Mouse (Mus musculus): ENCODE measurements at regions not wholly inside any gene's neighbourhood (a gene's known extent, or its start where the extent isn't known, plus 50 kb on each side); places are given as distances from the start of the nearest gene placed in this dataset.

DNA sequence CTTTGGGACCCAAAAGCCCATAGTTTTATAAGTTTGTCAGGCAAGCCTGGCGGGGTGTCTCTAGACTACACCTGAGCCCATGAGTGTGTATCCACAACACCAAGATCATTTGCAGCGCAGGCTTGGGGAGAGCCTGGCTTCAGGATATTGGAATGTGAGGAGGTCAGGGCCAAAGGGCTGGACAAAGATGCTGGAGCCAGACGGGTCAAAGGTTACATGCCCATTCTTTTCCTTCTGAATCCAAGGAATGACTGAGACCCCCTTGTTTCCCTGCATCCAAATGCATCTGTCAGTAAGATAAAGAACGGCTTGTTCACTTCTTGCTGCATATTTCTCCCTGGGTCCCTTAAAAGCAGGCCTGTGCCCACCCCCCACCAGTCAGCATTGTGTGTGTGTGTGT lies 160.9 kb upstream of the Lmo4 start:
- Histone ChIP-seq H3K27ac (ENCODE audit: low read depth) (no peak overlapping the region), H3K36me3 (ENCODE audit: control insufficient read depth, insufficient read depth, low read length) (no peaks in the 10 kb centered on the region), H3K4me2 (ENCODE audit: low read length) (no peak overlapping the region), H3K4me3 (ENCODE audit: low read depth, low read length) (no peak overlapping the region), H3K9ac (ENCODE audit: low read length) (no peak overlapping the region), H3K4me1 (replicated peaks; ENCODE audit: control insufficient read depth, insufficient read depth, low read length) (no peaks in the 10 kb centered on the region), H3K9me3 (ENCODE audit: control insufficient read depth, low read length) (no peaks in the 10 kb centered on the region), H3K27me3 (replicated peaks; ENCODE audit: control insufficient read depth, insufficient read depth, low read length) (no peaks in the 10 kb centered on the region)
- ATAC-seq (replicated peaks; ENCODE audit: low FRiP score, low TSS enrichment, low read depth) (no peak), DNase-seq (ENCODE audit: low spot score) (no peak)
- 76% methylated on average over 4 of the region's 4 CpGs for WGBS

DNA sequence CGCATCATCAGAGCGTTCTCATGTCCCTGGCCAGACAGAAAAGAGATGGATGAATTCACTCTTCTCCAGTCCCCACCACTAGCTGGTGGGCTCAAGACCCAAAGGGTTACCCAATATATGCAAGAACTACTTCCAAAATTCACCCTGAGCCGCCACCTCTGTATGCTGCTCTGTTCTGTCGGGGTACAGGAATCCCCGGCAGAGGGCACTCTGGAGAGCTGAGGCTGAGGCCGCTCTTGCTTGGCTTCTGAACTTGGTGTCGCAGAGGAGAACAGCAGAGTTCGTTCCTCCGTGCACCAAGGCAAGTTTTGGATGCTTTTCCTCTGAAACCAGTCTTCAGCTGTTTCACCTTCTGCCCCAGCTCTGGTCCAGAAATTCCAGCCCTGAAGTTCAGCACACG lies 157.5 kb upstream of the Lmo4 start:
- Histone ChIP-seq H3K9ac (ENCODE audit: low read length) (no peak overlapping the region), H3K27ac (ENCODE audit: low read depth) (no peak overlapping the region), H3K9me3 (ENCODE audit: control insufficient read depth, low read length) (0 out of 2 replicates have a peak, but pooled peaks cover 2% of the 10 kb centered on the region), H3K4me1 (replicated peaks; ENCODE audit: control insufficient read depth, insufficient read depth, low read length) (no peaks in the 10 kb centered on the region), H3K4me2 (ENCODE audit: low read length) (no peak overlapping the region), H3K4me3 (ENCODE audit: low read depth, low read length) (no peak overlapping the region), H3K36me3 (ENCODE audit: control insufficient read depth, insufficient read depth, low read length) (no peaks in the 10 kb centered on the region), H3K27me3 (replicated peaks; ENCODE audit: control insufficient read depth, insufficient read depth, low read length) (no peaks in the 10 kb centered on the region)
- no peak for DNase-seq (ENCODE audit: low spot score)
- WGBS, result 70% methylated on average over 10 of the region's 10 CpGs
- no peak for ATAC-seq (replicated peaks; ENCODE audit: low FRiP score, low TSS enrichment, low read depth)

DNA sequence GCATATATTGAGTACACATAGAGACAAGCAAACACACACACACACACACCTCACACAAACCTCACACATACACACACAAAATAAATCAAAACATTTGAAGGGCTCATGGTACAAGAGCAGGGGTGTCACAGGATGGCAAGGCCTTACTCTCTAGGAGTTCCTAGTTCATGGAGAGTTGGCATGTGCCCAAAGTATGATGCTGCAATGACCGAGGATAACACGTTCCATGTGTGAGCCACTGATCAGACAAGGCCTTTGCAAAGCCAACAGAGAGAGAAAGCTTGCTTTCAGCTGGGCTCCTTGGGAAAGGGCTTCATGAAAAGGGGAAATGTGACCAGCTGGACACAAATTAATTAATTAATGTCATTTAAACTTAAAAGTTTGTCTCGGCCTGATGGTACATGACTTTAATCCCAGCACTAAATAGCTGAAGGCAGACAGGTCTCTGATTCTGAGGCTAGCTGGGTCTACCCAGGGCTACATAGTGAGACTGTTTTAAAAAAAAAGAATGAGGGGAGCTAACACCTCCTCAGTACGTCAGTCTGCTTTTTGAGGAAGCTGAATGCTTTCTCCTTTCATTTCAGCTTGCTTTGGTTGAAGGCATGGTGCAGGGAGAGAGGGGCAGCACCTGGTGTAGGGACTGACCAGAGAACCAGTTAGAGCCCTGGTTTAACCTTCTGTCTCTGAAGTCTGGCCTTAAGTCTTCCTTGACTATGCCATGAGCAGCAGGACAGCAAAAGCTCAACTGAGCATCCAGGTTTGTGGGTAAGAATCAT lies 156.4 kb upstream of the Lmo4 start:
- Histone ChIP-seq H3K4me3 (ENCODE audit: low read depth, low read length) (no peak overlapping the region), H3K27ac (ENCODE audit: low read depth) (no peak overlapping the region), H3K27me3 (replicated peaks; ENCODE audit: control insufficient read depth, insufficient read depth, low read length) (no peaks in the 10 kb centered on the region), H3K36me3 (ENCODE audit: control insufficient read depth, insufficient read depth, low read length) (no peaks in the 10 kb centered on the region), H3K9me3 (ENCODE audit: control insufficient read depth, low read length) (0 out of 2 replicates have a peak, but pooled peaks cover 2% of the 10 kb centered on the region), H3K4me2 (ENCODE audit: low read length) (no peak overlapping the region), H3K4me1 (replicated peaks; ENCODE audit: control insufficient read depth, insufficient read depth, low read length) (no peaks in the 10 kb centered on the region), H3K9ac (ENCODE audit: low read length) (no peak overlapping the region)
- 85% methylated on average over 4 of the region's 4 CpGs for WGBS
- ATAC-seq (replicated peaks; ENCODE audit: low FRiP score, low TSS enrichment, low read depth), result no peak
- DNase-seq (ENCODE audit: low spot score), result no peak

DNA sequence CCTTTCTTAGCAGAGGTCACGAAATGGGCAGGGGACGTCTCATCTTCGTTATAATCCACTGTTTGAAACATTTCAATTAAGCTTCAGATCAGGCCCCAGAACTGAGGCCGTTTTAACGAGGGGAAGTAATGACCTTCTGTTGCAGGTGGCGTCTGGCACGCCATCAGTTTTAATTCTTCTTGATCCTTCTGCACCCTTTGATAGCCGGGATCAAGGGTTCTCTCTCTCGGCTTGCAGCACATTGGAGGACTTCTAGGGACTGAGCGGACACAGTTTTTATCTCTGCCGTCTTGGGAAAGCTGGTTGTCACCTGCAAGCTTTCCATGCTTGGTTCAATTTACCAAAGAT lies 151.9 kb upstream of the Lmo4 start:
- no peaks in the 10 kb centered on the region for H3K36me3 ChIP-seq (ENCODE audit: control insufficient read depth, insufficient read depth, low read length)
- no peaks in the 10 kb centered on the region for H3K4me1 ChIP-seq (replicated peaks; ENCODE audit: control insufficient read depth, insufficient read depth, low read length)
- H3K4me2 ChIP-seq (ENCODE audit: low read length), result no peak overlapping the region
- H3K9me3 ChIP-seq (ENCODE audit: control insufficient read depth, low read length), result 0 out of 2 replicates have a peak, but pooled peaks cover 2% of the 10 kb centered on the region
- H3K27ac ChIP-seq (ENCODE audit: low read depth), result no peak overlapping the region
- 75% methylated on average over 11 of the region's 11 CpGs for WGBS
- H3K4me3 ChIP-seq (ENCODE audit: low read depth, low read length), result no peak overlapping the region
- DNase-seq (ENCODE audit: low spot score) (no peak), ATAC-seq (replicated peaks; ENCODE audit: low FRiP score, low TSS enrichment, low read depth) (no peak)
- H3K27me3 ChIP-seq (replicated peaks; ENCODE audit: control insufficient read depth, insufficient read depth, low read length), result no peaks in the 10 kb centered on the region
- no peak overlapping the region for H3K9ac ChIP-seq (ENCODE audit: low read length)

DNA sequence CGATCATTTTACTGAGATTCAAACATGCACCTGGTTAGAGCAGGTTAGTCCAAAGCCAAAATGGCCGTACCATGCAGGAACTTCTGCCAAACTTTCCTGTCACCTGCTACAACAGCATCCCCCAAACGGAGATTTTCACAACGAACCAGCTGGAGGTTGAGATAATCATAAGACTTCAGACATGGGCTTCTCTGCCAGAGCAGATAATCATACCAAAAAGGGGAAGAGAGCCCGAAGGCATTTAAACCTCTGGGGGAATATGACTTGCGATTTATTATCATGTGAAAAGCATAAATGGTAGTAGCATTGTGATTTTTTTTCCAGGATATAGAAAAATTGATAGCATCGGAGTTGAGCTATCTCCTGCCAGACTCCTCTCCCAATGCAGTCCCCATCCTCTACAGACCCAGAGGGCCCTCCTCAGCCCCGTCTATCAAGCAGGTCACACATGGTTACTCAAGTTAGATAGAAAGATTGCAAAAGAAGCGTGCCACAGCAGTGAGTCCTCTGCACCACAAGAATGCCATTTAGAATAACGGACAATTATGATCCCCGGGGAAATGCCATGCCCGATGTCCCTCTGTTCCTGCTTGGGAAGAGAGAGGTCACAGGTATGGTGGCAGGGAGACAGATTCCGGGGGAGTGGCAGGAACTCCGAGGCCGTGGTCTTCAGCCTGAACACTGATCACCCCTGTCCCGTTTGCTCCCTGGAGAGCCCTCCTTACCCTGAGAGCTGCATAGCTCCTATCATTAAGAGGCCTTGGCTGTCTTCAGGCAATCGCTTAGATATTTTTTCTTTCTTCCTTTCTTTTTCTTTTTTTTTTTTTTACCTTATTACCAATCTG lies 151.3 kb upstream of the Lmo4 start:
- Histone ChIP-seq H3K9me3 (ENCODE audit: control insufficient read depth, low read length) (0 out of 2 replicates have a peak, but pooled peaks cover 2% of the 10 kb centered on the region), H3K4me1 (replicated peaks; ENCODE audit: control insufficient read depth, insufficient read depth, low read length) (no peaks in the 10 kb centered on the region), H3K27ac (ENCODE audit: low read depth) (no peak overlapping the region), H3K4me3 (ENCODE audit: low read depth, low read length) (no peak overlapping the region), H3K27me3 (replicated peaks; ENCODE audit: control insufficient read depth, insufficient read depth, low read length) (no peaks in the 10 kb centered on the region), H3K36me3 (ENCODE audit: control insufficient read depth, insufficient read depth, low read length) (no peaks in the 10 kb centered on the region), H3K9ac (ENCODE audit: low read length) (no peak overlapping the region), H3K4me2 (ENCODE audit: low read length) (no peak overlapping the region)
- DNase-seq (ENCODE audit: low spot score), result no peak
- WGBS, result 78% methylated on average over 17 of the region's 17 CpGs
- no peak for ATAC-seq (replicated peaks; ENCODE audit: low FRiP score, low TSS enrichment, low read depth)

DNA sequence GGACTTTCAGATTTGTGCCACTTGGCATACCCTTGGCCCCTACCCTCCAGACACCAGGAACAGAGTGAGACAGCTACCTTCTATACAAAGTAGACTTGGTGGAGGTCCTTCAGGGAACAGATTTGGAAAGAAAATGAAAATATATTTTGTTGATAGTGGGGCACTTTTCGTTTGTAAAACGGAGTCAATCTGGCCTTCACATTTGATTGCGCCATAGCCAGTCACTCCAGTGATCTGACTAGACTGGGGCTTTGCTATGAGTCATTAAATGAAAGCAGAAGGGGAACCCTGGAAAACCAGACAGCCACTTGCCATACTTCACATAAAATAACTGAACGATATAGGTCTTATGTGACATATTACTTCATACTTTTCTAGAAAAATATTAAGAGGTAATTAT lies 147.5 kb upstream of the Lmo4 start:
- 88% methylated on average over 4 of the region's 4 CpGs for WGBS

DNA sequence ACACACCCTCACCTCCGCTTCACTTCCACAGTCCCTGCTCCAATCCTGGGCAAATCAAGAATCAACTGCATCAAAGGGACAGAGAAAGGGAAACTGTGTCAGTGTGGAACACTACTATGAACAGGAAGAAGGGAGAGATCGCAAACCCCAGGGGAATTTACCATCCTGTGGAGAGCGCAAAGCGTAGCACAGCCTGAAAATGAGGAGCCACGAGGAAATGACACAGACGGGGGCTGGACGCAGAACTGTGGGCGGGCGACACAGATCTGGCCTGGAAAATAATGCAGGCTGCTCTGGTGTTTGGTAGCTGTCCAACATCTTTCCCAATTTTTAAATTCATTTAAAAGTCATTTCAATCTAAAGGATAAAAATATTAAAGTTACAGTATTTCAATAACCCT lies 143.4 kb upstream of the Lmo4 start:
- Histone ChIP-seq H3K27ac (ENCODE audit: low read depth) (no peak overlapping the region), H3K4me3 (ENCODE audit: low read depth, low read length) (no peak overlapping the region), H3K36me3 (ENCODE audit: control insufficient read depth, insufficient read depth, low read length) (no peaks in the 10 kb centered on the region), H3K4me1 (replicated peaks; ENCODE audit: control insufficient read depth, insufficient read depth, low read length) (no peaks in the 10 kb centered on the region), H3K9ac (ENCODE audit: low read length) (no peak overlapping the region), H3K9me3 (ENCODE audit: control insufficient read depth, low read length) (no peaks in the 10 kb centered on the region), H3K4me2 (ENCODE audit: low read length) (no peak overlapping the region), H3K27me3 (replicated peaks; ENCODE audit: control insufficient read depth, insufficient read depth, low read length) (no peaks in the 10 kb centered on the region)
- WGBS, result 79% methylated on average over 9 of the region's 9 CpGs
- DNase-seq (ENCODE audit: low spot score) (no peak), ATAC-seq (replicated peaks; ENCODE audit: low FRiP score, low TSS enrichment, low read depth) (no peak)

More for the DNA sequence above, 147.5 kb upstream of the Lmo4 start:
- DNase-seq (ENCODE audit: low spot score) (no peak), ATAC-seq (replicated peaks; ENCODE audit: low FRiP score, low TSS enrichment, low read depth) (no peak)
- Histone ChIP-seq H3K9ac (ENCODE audit: low read length) (no peak overlapping the region), H3K4me2 (ENCODE audit: low read length) (no peak overlapping the region), H3K36me3 (ENCODE audit: control insufficient read depth, insufficient read depth, low read length) (no peaks in the 10 kb centered on the region), H3K27ac (ENCODE audit: low read depth) (no peak overlapping the region), H3K9me3 (ENCODE audit: control insufficient read depth, low read length) (no peaks in the 10 kb centered on the region), H3K27me3 (replicated peaks; ENCODE audit: control insufficient read depth, insufficient read depth, low read length) (no peaks in the 10 kb centered on the region), H3K4me3 (ENCODE audit: low read depth, low read length) (no peak overlapping the region), H3K4me1 (replicated peaks; ENCODE audit: control insufficient read depth, insufficient read depth, low read length) (no peaks in the 10 kb centered on the region)

DNA sequence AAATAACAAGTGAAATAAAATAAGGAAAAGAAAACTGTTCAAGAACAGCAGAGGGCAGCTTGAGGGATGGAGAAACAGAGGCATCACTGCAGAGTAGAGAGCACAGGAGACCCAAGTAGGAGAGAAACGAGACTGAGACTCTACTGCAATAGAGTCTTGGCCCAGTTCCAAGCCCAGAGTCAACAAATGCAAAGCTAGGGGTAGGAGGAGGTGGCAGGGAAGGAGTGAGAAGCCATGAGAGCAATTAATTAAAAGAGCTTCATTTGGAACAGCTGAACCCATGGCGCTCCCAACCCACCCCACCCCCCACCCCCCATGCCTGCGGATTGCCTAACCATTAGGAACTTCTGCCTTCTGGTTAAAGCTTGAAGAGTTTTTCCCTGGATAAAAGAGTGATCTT lies 130.2 kb upstream of the Lmo4 start:
- no peak overlapping the region for H3K27ac ChIP-seq (ENCODE audit: low read depth)
- ATAC-seq (replicated peaks; ENCODE audit: low FRiP score, low TSS enrichment, low read depth), result no peak
- no peak for DNase-seq (ENCODE audit: low spot score)
- no peak overlapping the region for H3K4me2 ChIP-seq (ENCODE audit: low read length)
- 47% methylated on average over 3 of the region's 3 CpGs for WGBS
- H3K9me3 ChIP-seq (ENCODE audit: control insufficient read depth, low read length), result no peaks in the 10 kb centered on the region
- H3K4me3 ChIP-seq (ENCODE audit: low read depth, low read length), result no peak overlapping the region
- H3K27me3 ChIP-seq (replicated peaks; ENCODE audit: control insufficient read depth, insufficient read depth, low read length), result no peaks in the 10 kb centered on the region
- H3K36me3 ChIP-seq (ENCODE audit: control insufficient read depth, insufficient read depth, low read length), result no peaks in the 10 kb centered on the region
- H3K9ac ChIP-seq (ENCODE audit: low read length), result no peak overlapping the region
- H3K4me1 ChIP-seq (replicated peaks; ENCODE audit: control insufficient read depth, insufficient read depth, low read length), result no peaks in the 10 kb centered on the region

All from intestine, embryonic 14.5 days (tissue).